Mouse (Mus musculus) sigmoid colon, adult 10 weeks (tissue): ENCODE measurements around the gene Mn1. TPM values are rescaled to one million over a fixed set of nuclear protein-coding genes. Genes with fewer than 3 reads are reported as not detected.

Source experiments
- polyA plus RNA-seq: library from polyadenylated mRNA; stranded (reverse); fragments of 350-450 nt; fragmentation: Illumina TruSeq; extraction: RNeasy Lipid Tissue Mini Kit (QIAGEN cat#74804); gene quantifications from one replicate; pipeline ENCODE4 v1.2.3, GENCODE M21; 2014; ENCODE audit warnings: low read depth, low replicate concordance

The Mn1 gene
- 0.32 TPM for polyA plus RNA-seq

GRCm38 (mm10) chr5:111416591-111417374 lies at the start of gene Mn1:
Gene Mn1 (plus strand): TSS chr5:111417362.

Other genes with a start within 250 kb of the Mn1 start
- gene Pitpnb, start 86.6 kb upstream of the Mn1 start, polyA plus RNA-seq = 106 TPM